Mouse (Mus musculus) limb, embryonic 14.5 days (tissue): Measurements from ENCODE around the gene Clmp. TPM values are rescaled to one million over a fixed set of nuclear protein-coding genes. Genes with fewer than 3 reads are reported as not detected.
A peak's percentile ranks its signal among the peaks of the same experiment; 100 is the strongest.

Source experiments
- ATAC-seq: fragments of 200-750 bp; cut with Nextera tagmentation; 2 replicates; pipeline ENCODE4 v1.8.0; 2017; ENCODE audit warnings: low read depth, moderate number of reproducible peaks, moderate TSS enrichment; ENCODE audit not compliant: low FRiP score
- DNase-seq: peaks from one replicate; pipeline ENCODE4 v3.0.0-alpha.2; 2015; ENCODE audit warnings: low spot score
- H3K27ac ChIP-seq: fragments of 300-500 bp; sonication (generic); replicated peaks from 2 replicates; pipeline ENCODE4 v1.5.1; 2014; ENCODE audit warnings: low read depth, mild to moderate bottlenecking, low read length, moderate library complexity, mixed read lengths
- H3K27me3 ChIP-seq: fragments of 300-500 bp; sonication (generic); 2 replicates; pipeline ENCODE4 v1.6.1; 2014; ENCODE audit warnings: low read length, mixed read lengths; ENCODE audit not compliant: control insufficient read depth, insufficient read depth
- H3K36me3 ChIP-seq: fragments of 300-500 bp; sonication (generic); 2 replicates; pipeline ENCODE4 v1.6.1; 2014; ENCODE audit warnings: mild to moderate bottlenecking, low read length, moderate library complexity, mixed read lengths; ENCODE audit not compliant: control insufficient read depth, insufficient read depth
- H3K4me1 ChIP-seq: fragments of 300-500 bp; sonication (generic); 2 replicates; pipeline ENCODE4 v1.6.1; 2014; ENCODE audit warnings: antibody characterized with exemption, low read length, mixed read lengths; ENCODE audit not compliant: control insufficient read depth, insufficient read depth
- H3K4me2 ChIP-seq: fragments of 300-500 bp; sonication (generic); replicated peaks from 2 replicates; pipeline ENCODE4 v1.6.1; 2014; ENCODE audit warnings: low read depth, mild to moderate bottlenecking, low read length, moderate library complexity; ENCODE audit not compliant: severe bottlenecking
- H3K4me3 ChIP-seq: fragments of 300-500 bp; sonication (generic); replicated peaks from 2 replicates; pipeline ENCODE4 v1.5.1; 2014; ENCODE audit warnings: low read length
- H3K9ac ChIP-seq: fragments of 300-500 bp; sonication (generic); 2 replicates; pipeline ENCODE4 v1.6.1; 2014; ENCODE audit warnings: mild to moderate bottlenecking, low read depth, low read length, moderate library complexity; ENCODE audit not compliant: severe bottlenecking
- H3K9me3 ChIP-seq: fragments of 300-500 bp; sonication (generic); 2 replicates; pipeline ENCODE4 v1.6.1; 2016; ENCODE audit warnings: low read length; ENCODE audit not compliant: control insufficient read depth
- POLR2A ChIP-seq: fragments of 200-500 bp; IDR thresholded peaks from 2 replicates; pipeline ENCODE4 v1.8.0; 2012; ENCODE audit warnings: inconsistent platforms, mild to moderate bottlenecking, moderate library complexity, borderline replicate concordance; ENCODE audit not compliant: insufficient read depth, insufficient read length; ENCODE audit errors: extremely low read depth
- WGBS: fragments of 180-500 bp; shearing (Covaris S2); extraction: QIAGEN DNeasy Blood & Tissue Kit; methylation state at CpG from one replicate; pipeline ENCODE4 v1.1.7; 2014; 5-methylcytosine and 5-hydroxymethylcytosine counted together
- polyA plus RNA-seq, 2 experiments: library from polyadenylated mRNA; depleted of rRNA in 1 of 2; stranded (reverse) in 1 of 2; unstranded in 1 of 2; fragments of >200 nt; fragmentation: Nextera tagmentation in 1 of 2; extraction: Ambion mirVana in 1 of 2; gene quantifications; 2 replicates each; pipeline versions ENCODE4 v1.2.1 to v1.2.3; 2012 to 2014

The Clmp gene
- polyA plus RNA-seq, 2 experiments, result 44.7 to 61.5 TPM

- Histone ChIP-seq H3K27me3 (no peaks in the 10 kb centered on the region), H3K4me1 (peaks cover 27% of the 10 kb centered on the region), H3K4me3 (no peak overlapping the region), H3K36me3 (no peaks in the 10 kb centered on the region; the same call in 1 of the 2 replicates), H3K27ac (no peak overlapping the region), H3K4me2 (no peak overlapping the region), H3K9me3 (no peaks in the 10 kb centered on the region), H3K9ac (no peak overlapping the region)
- no peak for DNase-seq
- TF ChIP-seq POLR2A, result no peak
- 74% methylated on average over 4 of the region's 4 CpGs for WGBS
- no peak for ATAC-seq
These were observed 25.9 kb downstream of the Clmp start for GRCm38 (mm10) chr9:40711654-40712053.

DNA sequence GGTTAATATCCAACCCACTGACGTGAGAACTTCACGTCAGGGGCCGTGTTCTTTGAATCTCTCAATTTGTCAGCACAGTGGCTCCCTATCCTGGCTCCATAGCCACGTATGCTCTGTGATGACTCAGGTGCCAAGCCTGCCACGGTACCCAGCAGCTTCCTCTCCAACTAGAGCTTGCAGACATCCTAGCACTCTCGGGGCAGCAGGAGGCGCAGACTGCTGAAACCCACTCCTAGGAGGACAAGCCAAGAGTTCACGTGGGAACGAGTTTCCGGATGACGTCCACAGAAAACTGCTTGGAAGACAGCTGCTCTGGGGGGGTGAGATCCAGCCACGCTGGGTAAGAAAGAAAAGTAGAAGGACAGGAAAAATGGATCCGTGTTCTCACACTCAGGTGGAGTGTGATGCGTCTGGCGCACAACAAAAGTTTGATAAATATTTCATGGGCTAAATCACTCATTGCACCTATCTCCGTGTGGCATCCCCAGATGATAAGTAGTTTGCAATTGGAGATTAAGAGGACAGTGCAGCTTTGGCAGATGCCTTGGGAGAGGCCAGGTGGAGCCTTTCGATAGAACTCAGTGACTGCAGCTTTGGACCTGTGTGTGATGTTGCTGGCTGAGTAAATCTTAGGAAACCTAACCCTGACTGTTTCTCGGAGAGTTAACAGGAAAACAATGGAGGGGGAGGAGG, 31.6 kb downstream of the Clmp start:
- peaks cover 5% of the 10 kb centered on the region; the same call in 1 of the 2 replicates for H3K36me3 ChIP-seq
- H3K4me1 ChIP-seq, result peaks cover 19% of the 10 kb centered on the region
- H3K9ac ChIP-seq, result no peak overlapping the region
- no peak for TF ChIP-seq POLR2A
- H3K27ac ChIP-seq, result no peak overlapping the region
- no peak overlapping the region for H3K4me2 ChIP-seq
- H3K27me3 ChIP-seq, result no peaks in the 10 kb centered on the region
- peak; percentile 20 for DNase-seq
- 62% methylated on average over 18 of the region's 18 CpGs for WGBS
- no peaks in the 10 kb centered on the region for H3K9me3 ChIP-seq
- peak; percentile 17; the same call in 1 of the 2 replicates for ATAC-seq
- H3K4me3 ChIP-seq, result no peak overlapping the region

- 19% methylated on average over 7 of the region's 7 CpGs for WGBS
- peaks cover 5% of the 10 kb centered on the region; the same call in 1 of the 2 replicates for H3K36me3 ChIP-seq
- no peak overlapping the region for H3K27ac ChIP-seq
- no peak overlapping the region for H3K9ac ChIP-seq
- H3K27me3 ChIP-seq, result no peaks in the 10 kb centered on the region
- TF ChIP-seq POLR2A, result no peak
- H3K4me1 ChIP-seq, result peaks cover 19% of the 10 kb centered on the region
- no peak overlapping the region for H3K4me3 ChIP-seq
- no peaks in the 10 kb centered on the region for H3K9me3 ChIP-seq
- ATAC-seq, result peak; percentile 56
- H3K4me2 ChIP-seq, result no peak overlapping the region
- DNase-seq, result peak; percentile 55
These were observed 32.1 kb downstream of the Clmp start for GRCm38 (mm10) chr9:40717875-40718185.

DNA sequence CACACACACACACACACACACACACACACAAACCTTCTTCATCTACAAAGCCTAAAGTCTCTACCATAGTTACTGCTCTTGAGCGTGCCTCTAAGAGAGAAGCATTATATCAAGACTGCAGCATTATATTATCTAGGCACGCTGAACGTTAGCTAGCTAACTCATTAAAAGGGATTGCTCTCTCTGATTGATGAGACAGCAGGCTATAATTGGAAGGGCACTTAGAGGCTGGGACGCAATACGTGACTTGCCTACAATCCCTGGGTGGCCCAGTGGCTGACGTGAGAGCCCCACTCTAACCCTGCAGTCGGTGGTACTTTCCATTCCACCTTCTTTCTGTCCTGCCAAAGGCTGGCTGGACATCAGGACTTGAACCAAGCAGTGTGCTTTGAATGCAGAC, 35.1 kb downstream of the Clmp start:
- no peaks in the 10 kb centered on the region for H3K27me3 ChIP-seq
- no peaks in the 10 kb centered on the region for H3K9me3 ChIP-seq
- H3K4me2 ChIP-seq, result no peak overlapping the region
- H3K4me3 ChIP-seq, result no peak overlapping the region
- H3K36me3 ChIP-seq, result peaks cover 5% of the 10 kb centered on the region; the same call in 1 of the 2 replicates
- no peak for ATAC-seq
- no peak overlapping the region for H3K9ac ChIP-seq
- WGBS, result 45% methylated on average over 7 of the region's 7 CpGs
- TF ChIP-seq POLR2A, result no peak
- peaks cover 20% of the 10 kb centered on the region for H3K4me1 ChIP-seq
- DNase-seq, result no peak
- no peak overlapping the region for H3K27ac ChIP-seq

DNA sequence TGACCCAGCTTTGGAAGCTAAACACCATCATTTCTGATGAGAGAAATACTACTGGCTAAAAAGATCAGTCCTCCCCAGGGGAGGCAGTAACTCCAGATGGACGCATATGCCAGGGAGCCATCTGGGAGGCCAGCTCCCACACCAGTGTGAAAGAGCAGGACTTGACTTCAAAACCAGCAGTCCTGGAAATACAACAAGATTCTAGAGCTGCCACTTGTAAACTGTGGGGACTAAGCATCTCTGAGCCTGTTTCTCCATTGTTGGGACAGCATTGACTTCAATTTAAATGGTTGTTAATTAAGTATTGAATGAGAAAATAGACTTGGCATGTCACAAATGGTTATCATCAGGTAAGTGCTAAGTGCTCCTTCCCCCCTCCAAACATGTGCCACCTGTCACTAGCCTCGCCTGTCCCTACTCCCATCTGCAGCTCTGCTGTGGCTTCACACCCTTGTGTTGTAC, 37.6 kb downstream of the Clmp start:
- no peaks in the 10 kb centered on the region for H3K9me3 ChIP-seq
- H3K4me2 ChIP-seq, result no peak overlapping the region
- ATAC-seq (no peak), DNase-seq (no peak)
- no peak overlapping the region for H3K9ac ChIP-seq
- H3K36me3 ChIP-seq, result peaks cover 4% of the 10 kb centered on the region; the same call in 1 of the 2 replicates
- no peak overlapping the region for H3K4me3 ChIP-seq
- H3K27ac ChIP-seq, result no peak overlapping the region
- no peaks in the 10 kb centered on the region for H3K27me3 ChIP-seq
- TF ChIP-seq POLR2A, result no peak
- peaks cover 6% of the 10 kb centered on the region; the same call in 1 of the 2 replicates for H3K4me1 ChIP-seq
- 54% methylated on average over 2 of the region's 2 CpGs for WGBS
